Mouse (Mus musculus): Measurements from ENCODE around the gene Mucl2.
"Not testable (repeated sequence)": the region's sequence is repeated elsewhere in the genome, so short reads cannot be mapped to it uniquely, and the experiment has no call there.

The Mucl2 gene

GRCm38 (mm10) chr15:103899212-103899611 lies at the start of gene Mucl2:
Mucl2 (minus strand) TSS chr15:103899312.
- DNase-seq (ENCODE audit: low read depth), result no peak

DNA sequence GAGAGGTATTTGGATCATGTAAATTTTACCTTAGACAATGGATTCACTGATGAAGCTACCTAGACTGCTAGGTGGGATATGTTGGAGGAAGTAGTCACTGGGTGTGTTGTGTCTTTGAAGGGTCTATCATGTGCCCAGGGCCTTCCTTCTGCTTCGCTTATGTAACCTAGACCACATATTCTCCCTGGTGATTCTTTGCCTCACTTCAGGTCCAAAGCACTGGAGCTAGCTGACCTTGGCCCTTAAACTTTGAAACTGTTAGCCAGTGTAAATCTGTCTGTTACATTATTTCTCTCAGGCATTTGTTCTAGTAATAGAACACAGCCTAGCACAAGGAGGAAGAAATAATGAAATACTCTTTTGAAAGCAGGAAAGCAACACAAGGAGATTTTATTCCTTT lies 13.9 kb upstream of the Mucl2 start:
- not testable (repeated sequence) for DNase-seq (ENCODE audit: low read depth)
